Mouse (Mus musculus) bone marrow, adult 2 months (tissue): ENCODE results near the gene Adcy3.

Experiments
- CTCF ChIP-seq: fragments of 200-500 bp; IDR thresholded peaks from 2 replicates; pipeline ENCODE4 v1.5.1; 2011; ENCODE audit warnings: low read length, control low read depth; ENCODE audit not compliant: control insufficient read depth, insufficient read depth
- POLR2A ChIP-seq: fragments of 200-500 bp; IDR thresholded peaks from 2 replicates; pipeline ENCODE4 v1.6.1; 2011; ENCODE audit warnings: low read depth, mild to moderate bottlenecking, control low read depth, low read length, borderline replicate concordance; ENCODE audit not compliant: control insufficient read depth

DNA sequence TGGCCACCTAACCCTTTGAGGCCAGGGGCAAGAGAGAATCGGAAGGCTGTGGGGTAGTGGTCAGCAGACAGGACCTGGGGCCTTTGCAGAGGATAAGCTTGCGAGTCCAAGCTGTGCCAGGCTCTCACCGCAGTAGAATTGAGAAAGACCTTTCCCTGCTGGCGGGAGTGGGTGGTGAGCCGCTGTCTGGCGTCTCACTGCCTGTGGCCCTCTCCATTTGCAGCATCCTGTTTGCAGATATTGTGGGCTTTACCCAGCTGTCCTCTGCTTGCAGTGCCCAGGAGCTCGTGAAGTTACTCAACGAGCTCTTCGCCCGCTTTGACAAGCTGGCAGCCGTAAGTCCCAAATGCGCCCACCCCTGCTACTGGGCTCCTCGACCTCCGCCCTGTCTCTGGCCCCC is 61.7 kb downstream of the Adcy3 start:
- TF ChIP-seq CTCF (no peak), POLR2A (no peak)
